Mouse (Mus musculus) liver, embryonic 13.5 days (tissue): Measurements from ENCODE around the gene Foxi1. TPM values are rescaled to one million over a fixed set of nuclear protein-coding genes. Genes with fewer than 3 reads are reported as not detected.

ENCODE experiments used
- ATAC-seq: fragments of 200-750 bp; cut with Nextera tagmentation; 2 replicates; pipeline ENCODE4 v1.8.0; 2017; ENCODE audit warnings: low read depth, mild to moderate bottlenecking, moderate number of reproducible peaks, moderate library complexity
- DNase-seq: peaks from one replicate; pipeline ENCODE4 v3.0.0; 2022
- H3K27ac ChIP-seq: fragments of 300-500 bp; sonication (generic); 2 replicates; pipeline ENCODE4 v1.5.1; 2015; ENCODE audit warnings: moderate library complexity, mild to moderate bottlenecking, inconsistent platforms
- H3K27me3 ChIP-seq: fragments of 300-500 bp; sonication (generic); 2 replicates; pipeline ENCODE4 v1.6.1; 2015; ENCODE audit warnings: mild to moderate bottlenecking, inconsistent platforms
- H3K36me3 ChIP-seq: fragments of 300-500 bp; sonication (generic); 2 replicates; pipeline ENCODE4 v1.6.1; 2015; ENCODE audit warnings: mild to moderate bottlenecking, inconsistent platforms
- H3K4me1 ChIP-seq: fragments of 300-500 bp; sonication (generic); replicated peaks from 2 replicates; pipeline ENCODE4 v1.6.1; 2015; ENCODE audit warnings: inconsistent platforms
- H3K4me2 ChIP-seq: fragments of 300-500 bp; sonication (generic); 2 replicates; pipeline ENCODE4 v1.6.1; 2015; ENCODE audit warnings: inconsistent platforms, mild to moderate bottlenecking, moderate library complexity
- H3K4me3 ChIP-seq: fragments of 300-500 bp; sonication (generic); replicated peaks from 2 replicates; pipeline ENCODE4 v1.5.1; 2015; ENCODE audit warnings: mild to moderate bottlenecking, inconsistent platforms
- H3K9ac ChIP-seq: fragments of 300-500 bp; sonication (generic); 2 replicates; pipeline ENCODE4 v1.6.1; 2015; ENCODE audit warnings: mild to moderate bottlenecking, inconsistent platforms
- H3K9me3 ChIP-seq: fragments of 300-500 bp; sonication (generic); replicated peaks from 2 replicates; pipeline ENCODE4 v1.6.1; 2016; ENCODE audit warnings: inconsistent platforms
- WGBS: fragments of 180-500 bp; shearing (Covaris S2); methylation state at CpG from one replicate; pipeline ENCODE4 v1.1.7; 2015; ENCODE audit not compliant: insufficient replicate concordance; 5-methylcytosine and 5-hydroxymethylcytosine counted together
- polyA plus RNA-seq: library from polyadenylated mRNA; unstranded; fragments of >200 nt; fragmentation: Nextera tagmentation; extraction: Ambion mirVana; gene quantifications from 2 replicates; pipeline ENCODE4 v1.2.1, GENCODE M21; 2015

Foxi1 gene
- polyA plus RNA-seq, 1 experiment from 2014 or later = not detected

DNA sequence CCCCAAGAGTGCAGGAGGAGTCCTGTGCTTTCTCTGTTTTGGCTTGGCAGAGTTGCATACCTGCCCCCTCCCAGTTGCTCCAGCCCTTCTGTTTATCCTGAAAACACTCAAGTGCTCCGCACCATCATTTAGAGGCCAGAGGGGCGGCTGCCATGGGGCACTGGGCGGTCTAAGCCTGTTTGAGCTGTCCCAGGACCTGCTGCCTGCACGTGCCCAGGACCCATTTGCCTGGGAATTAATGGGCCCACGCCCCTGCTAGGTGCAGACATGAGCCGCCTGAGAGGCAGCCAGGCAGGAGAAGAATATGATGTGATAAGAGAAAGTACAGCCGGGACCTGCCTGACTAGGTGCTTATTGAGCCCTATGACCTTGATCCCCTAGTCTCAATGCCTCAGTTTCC lies 52.7 kb downstream of the Foxi1 start:
- H3K27ac ChIP-seq = no peak overlapping the region
- no peak overlapping the region for H3K4me3 ChIP-seq
- ATAC-seq (no peak), DNase-seq (no peak)
- no peaks in the 10 kb centered on the region for H3K27me3 ChIP-seq
- no peak overlapping the region for H3K4me2 ChIP-seq
- 67% methylated on average over 7 of the region's 7 CpGs for WGBS
- H3K4me1 ChIP-seq = no peaks in the 10 kb centered on the region
- no peaks in the 10 kb centered on the region for H3K36me3 ChIP-seq
- no peak overlapping the region for H3K9ac ChIP-seq
- no peaks in the 10 kb centered on the region for H3K9me3 ChIP-seq

Other genes starting within 250 kb of the Foxi1 start
- gene Kcnmb1, start 245.1 kb downstream of the Foxi1 start, polyA plus RNA-seq = 0.03 TPM in 2 replicates
- 0.35 and 0.39 TPM in 2 replicates for gene Kcnip1, start 214.9 kb downstream of the Foxi1 start, polyA plus RNA-seq
- gene Lcp2, start 161.2 kb downstream of the Foxi1 start, polyA plus RNA-seq = 7.5 and 8.8 TPM in 2 replicates
- gene 4930469K13Rik, start 109.5 kb downstream of the Foxi1 start, polyA plus RNA-seq = not detected in 2 replicates
- 0.05 and 0.06 TPM in 2 replicates for gene Fam196b, start 106.7 kb upstream of the Foxi1 start, polyA plus RNA-seq